Mouse (Mus musculus) right cerebral cortex, postnatal 4 days (tissue): ENCODE data around the gene Sf3a3.
A peak's percentile ranks its signal among the peaks of the same experiment; 100 is the strongest.

Source experiments
- DNase-seq: peaks from one replicate; pipeline ENCODE4 v3.0.0-alpha.2; 2022

Sf3a3 gene

GRCm38 (mm10) chr4:124741376-124742343 lies 27.1 kb downstream of the Sf3a3 start, which contains the start of gene Inpp5b:
Inpp5b (plus strand) TSS chr4:124741850.
- DNase-seq, result peak; percentile 75

GRCm38 (mm10) chr4:124742839-124743238 lies 28.3 kb downstream of the Sf3a3 start:
- DNase-seq, result no peak

GRCm38 (mm10) chr4:124746577-124746976 lies 32.0 kb downstream of the Sf3a3 start:
- DNase-seq, result no peak

GRCm38 (mm10) chr4:124747851-124748250 lies 33.3 kb downstream of the Sf3a3 start:
- DNase-seq, result no peak

DNA sequence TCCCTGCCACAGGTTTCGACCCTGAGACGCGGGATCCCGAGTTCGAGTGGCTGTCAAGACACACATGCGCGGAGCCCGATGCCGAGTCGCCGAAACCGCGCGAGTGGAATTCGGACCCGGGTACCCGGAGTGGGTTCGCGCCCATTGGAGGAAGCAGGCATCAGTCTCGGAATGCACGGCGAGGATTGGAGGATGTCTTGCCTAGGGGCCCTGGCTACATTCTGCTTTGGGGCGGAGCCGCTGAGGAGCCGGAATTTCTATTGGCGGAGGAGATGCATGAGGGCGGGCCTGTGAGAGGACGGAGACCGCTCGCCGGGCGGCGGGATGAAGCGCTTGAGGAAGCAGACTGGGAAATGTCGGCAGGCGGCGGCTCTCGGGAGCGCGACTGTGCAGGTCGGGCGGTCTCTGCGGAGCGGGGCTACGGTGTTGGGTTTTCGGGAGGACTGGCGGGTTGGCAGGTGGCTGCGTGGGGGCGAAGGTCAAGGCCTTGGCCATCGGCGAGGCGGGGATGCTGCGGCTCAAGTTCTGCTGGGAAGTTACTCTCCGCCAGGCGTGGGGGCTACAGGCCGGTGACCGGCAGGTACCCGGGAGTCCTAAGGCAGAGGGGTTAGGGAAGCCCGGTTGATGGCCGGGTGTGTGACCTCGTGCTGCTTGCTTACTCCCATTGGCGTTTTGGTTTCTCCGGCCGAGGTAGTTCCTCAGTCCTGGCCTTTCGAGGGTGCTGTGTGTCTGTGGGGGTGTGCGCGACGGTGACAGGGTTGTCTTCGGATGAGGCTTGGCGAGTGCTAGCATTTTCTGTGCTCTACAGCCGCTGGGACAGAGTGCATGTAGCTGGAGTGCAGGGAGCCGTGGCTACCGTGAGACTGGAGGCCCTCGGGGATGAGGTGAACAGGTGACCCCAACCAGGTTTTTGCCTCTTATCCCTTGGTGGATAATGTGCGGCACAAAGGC lies 37.0 kb downstream of the Sf3a3 start:
- DNase-seq, result peak; percentile 95

GRCm38 (mm10) chr4:124752281-124753199 lies 38.0 kb downstream of the Sf3a3 start:
- no peak for DNase-seq

DNA sequence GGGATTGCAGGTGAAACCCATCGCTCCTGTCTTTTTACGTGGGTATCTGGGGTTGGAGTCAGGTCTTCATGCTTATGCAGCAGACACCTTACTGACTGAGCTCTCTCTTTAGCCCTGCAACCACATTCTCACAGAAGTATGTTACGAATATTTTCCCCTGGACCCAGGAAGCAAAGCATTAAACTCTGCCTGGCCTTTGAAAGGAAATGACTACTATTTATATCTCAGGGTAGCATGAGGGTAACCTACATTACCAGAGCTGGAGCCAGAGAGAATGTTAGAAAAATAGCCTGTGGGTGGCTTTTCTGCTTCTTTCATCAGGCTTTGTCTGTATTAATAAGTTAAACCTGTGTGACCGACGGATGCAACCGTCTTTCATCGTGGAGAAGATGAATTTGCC lies 41.0 kb downstream of the Sf3a3 start:
- DNase-seq, result no peak

GRCm38 (mm10) chr4:124759305-124759811 lies 44.8 kb downstream of the Sf3a3 start:
- no peak for DNase-seq

DNA sequence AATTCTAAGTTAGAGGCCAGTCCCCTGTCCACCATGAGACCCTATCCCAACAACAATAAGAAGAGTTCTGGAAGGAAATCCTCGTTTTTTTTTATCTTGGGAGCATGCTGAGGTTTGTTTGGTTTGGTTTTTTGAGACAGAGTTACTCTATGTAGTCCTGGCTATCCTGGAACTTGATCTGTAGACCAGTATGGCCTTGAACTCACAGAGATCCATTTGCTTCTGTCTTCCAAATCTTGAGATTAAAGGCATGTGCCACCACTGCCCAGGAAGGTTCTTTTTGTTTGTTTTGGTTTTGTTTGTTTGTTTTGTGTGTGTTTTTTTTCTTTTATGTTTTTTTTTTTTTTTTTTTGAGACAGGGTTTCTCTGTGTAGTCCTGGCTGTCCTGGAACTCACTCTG lies 46.6 kb downstream of the Sf3a3 start:
- no peak for DNase-seq

DNA sequence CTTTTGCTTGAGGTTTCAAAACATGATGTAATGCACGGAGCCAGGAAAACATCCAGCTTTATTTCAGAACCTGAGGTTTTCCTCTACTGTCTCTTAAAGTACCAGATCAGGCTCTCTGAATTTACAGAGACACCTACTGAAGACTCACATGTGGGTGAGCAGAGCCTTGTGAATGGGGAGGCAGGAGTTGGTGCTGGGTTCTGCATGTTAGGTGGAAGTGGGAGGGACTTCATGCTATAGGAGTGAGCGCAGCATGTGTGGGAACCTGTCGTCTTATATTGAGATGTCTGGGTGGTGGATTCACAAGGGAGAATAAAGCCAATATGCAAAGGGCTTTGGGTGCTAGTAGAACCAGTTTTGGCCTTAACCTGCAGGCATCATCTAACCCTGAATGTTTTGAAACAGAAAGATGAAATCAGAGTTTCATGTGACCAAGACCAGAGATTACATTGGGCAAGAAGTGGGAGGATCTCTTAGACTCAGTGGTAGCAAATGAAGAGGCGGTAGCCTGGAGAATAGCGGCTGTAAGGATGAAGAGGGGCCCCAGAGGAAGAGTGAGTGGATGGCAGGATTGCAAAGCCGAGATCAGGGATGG lies 48.4 kb downstream of the Sf3a3 start:
- DNase-seq, result no peak

DNA sequence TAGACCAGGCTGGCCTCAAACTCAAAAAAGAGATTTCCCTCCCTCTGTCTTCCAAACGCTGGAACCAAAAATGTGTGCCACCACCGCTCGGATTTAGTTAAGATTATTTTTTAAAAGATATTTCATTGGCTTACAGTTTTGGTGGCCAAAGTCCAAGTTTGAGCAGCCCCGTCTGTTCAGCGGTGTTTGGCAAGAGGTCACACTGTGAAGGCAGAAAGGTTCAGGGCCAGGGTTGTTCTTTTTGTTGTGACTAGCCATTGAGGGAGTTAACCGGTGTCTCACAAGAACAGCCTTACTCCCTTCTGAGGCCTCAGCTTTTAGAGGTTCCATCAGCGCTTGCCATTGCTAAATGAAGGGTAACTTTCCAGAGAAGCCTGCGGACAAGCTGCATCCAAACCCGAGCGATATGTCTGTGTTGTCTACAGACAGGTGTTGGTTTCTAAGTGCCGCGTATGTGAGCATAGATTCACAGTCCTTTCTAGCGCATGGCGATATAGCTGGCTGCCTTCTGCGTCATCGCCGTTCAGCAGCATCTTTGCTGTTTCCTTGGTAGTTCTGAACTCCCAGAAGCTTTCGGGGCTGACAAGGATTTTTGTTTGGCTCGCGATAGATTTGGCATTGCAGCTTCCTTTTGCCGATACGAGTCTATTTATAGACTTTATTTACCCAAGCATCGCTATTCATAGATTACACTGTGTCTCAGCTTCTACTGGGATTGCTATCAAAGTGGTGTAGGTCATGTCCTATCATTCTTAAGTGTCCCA lies 51.4 kb downstream of the Sf3a3 start:
- DNase-seq, result peak; percentile 22

- no peak for DNase-seq
Observed at GRCm38 (mm10) chr4:124766566-124766940, 52.0 kb downstream of the Sf3a3 start.

DNA sequence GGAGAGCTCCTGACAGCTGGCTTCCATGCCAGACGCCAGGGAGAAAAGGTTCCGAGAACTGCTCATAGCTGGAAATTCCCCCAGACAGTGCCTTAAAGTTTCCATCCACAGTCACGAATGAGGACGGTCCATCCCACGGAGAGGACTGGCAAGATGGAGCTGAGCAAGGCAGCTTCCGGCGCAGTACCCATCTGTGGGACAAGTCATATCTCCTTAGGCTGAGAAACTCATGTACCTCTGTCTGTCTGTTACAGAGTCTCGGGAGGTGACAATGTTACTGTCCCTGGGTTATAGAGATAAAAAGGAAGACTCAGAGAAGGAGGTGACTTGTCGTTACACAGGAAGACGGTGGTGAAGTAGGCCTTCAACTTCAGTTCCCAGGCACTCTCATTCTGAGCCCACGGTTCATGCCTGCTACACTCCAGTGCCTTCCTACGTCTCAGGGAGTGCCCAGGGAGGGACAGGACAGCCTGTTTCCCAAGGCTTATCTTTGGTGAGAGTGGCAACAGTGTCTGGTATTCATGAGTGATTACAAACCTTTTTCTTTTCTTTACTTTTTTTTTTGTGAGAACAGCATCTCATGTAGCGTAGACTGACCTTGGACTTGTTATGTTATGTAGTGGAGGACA lies 54.5 kb downstream of the Sf3a3 start:
- no peak for DNase-seq

GRCm38 (mm10) chr4:124770624-124771023 lies 56.0 kb downstream of the Sf3a3 start:
- no peak for DNase-seq

GRCm38 (mm10) chr4:124772125-124772524 lies 57.5 kb downstream of the Sf3a3 start:
- DNase-seq, result no peak

GRCm38 (mm10) chr4:124773449-124773848 lies 58.9 kb downstream of the Sf3a3 start:
- DNase-seq, result no peak

DNA sequence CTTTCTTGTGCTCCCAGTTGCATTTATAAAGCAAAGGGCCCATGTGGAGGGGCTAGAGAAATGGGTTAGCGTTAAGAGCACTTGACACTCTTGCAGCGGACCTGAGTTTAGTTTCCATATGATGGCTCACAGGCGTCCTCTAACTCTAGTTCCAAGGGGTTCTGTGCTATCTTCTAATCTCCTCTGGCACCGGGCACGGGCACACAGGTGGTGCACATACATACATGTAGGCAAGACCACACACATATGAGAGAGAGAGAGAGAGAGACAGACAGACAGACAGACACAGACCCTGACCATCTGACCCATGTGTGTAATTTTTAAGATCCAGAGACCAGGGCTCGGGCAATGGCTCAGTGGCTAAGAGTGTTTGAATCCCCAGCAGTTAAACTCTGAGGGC lies 59.4 kb downstream of the Sf3a3 start:
- no peak for DNase-seq

DNA sequence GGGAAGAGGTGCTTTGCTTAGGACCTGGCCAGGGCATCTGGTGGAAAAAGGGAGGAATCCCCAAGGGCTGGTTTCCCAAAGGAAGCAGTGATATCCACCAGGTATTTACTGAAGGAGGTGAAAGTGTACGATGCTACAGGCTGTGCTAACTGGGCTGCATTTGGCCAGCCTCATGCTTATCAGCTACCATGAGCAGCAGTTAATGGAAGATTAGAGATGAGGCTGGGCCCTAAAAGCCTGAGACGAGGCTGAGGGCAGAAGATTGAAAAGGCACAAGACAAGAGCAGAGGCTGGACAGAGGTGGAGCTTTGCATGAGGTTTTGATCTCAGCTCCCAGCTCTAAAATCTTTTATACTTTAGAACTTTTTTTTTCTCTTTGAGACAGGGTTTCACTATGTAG lies 59.9 kb downstream of the Sf3a3 start:
- no peak for DNase-seq

DNA sequence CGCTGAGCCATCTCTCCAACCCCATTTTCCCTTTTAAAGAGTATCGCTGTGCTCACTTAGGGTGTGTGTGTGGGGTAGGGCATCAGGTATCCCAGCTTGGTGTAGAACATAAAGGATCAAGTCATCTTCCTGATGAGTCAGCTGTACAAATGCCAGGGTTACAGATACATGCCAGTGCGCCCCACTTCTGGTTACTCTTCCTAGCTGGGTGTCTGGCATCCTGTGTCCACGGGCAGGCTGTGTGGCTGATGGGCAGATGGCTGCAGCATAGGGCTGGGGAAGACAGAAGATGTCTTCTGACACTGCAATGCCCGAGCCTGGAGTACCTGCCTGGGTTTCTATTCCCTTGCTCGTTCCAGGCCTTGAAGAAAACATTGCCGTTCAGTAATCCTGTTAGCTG lies 66.8 kb downstream of the Sf3a3 start:
- no peak for DNase-seq
